Mouse (Mus musculus) lung, embryonic 15.5 days (tissue): ENCODE data around the gene Slc4a4. TPM values are rescaled to one million over a fixed set of nuclear protein-coding genes. Genes with fewer than 3 reads are reported as not detected.

ENCODE experiments used
- ATAC-seq: fragments of 200-750 bp; cut with Nextera tagmentation; 2 replicates; pipeline ENCODE4 v1.8.0; 2017; ENCODE audit warnings: moderate number of reproducible peaks, borderline replicate concordance; ENCODE audit not compliant: low FRiP score, low TSS enrichment; ENCODE audit errors: extremely low read depth
- H3K27ac ChIP-seq: fragments of 300-500 bp; sonication (generic); 2 replicates; pipeline ENCODE4 v1.5.1; 2015; ENCODE audit warnings: moderate library complexity, mild to moderate bottlenecking, inconsistent platforms
- H3K27me3 ChIP-seq: fragments of 300-500 bp; sonication (generic); 2 replicates; pipeline ENCODE4 v1.6.1; 2015; ENCODE audit warnings: inconsistent platforms
- H3K36me3 ChIP-seq: fragments of 300-500 bp; sonication (generic); 2 replicates; pipeline ENCODE4 v1.6.1; 2015; ENCODE audit warnings: inconsistent platforms
- H3K4me1 ChIP-seq: fragments of 300-500 bp; sonication (generic); 2 replicates; pipeline ENCODE4 v1.6.1; 2015; ENCODE audit warnings: inconsistent platforms
- H3K4me2 ChIP-seq: fragments of 300-500 bp; sonication (generic); 2 replicates; pipeline ENCODE4 v1.6.1; 2015; ENCODE audit warnings: inconsistent platforms, mild to moderate bottlenecking, moderate library complexity
- H3K4me3 ChIP-seq: fragments of 300-500 bp; sonication (generic); 2 replicates; pipeline ENCODE4 v1.5.1; 2015; ENCODE audit warnings: mild to moderate bottlenecking, inconsistent platforms
- H3K9ac ChIP-seq: fragments of 300-500 bp; sonication (generic); 2 replicates; pipeline ENCODE4 v1.6.1; 2015; ENCODE audit warnings: inconsistent platforms
- H3K9me3 ChIP-seq: fragments of 300-500 bp; sonication (generic); 2 replicates; pipeline ENCODE4 v1.6.1; 2016; ENCODE audit warnings: inconsistent platforms
- WGBS: fragments of 180-500 bp; shearing (Covaris S2); methylation state at CpG from one replicate; pipeline ENCODE4 v1.1.7; 2015; 5-methylcytosine and 5-hydroxymethylcytosine counted together
- polyA plus RNA-seq: library from polyadenylated mRNA; unstranded; fragments of >200 nt; fragmentation: Nextera tagmentation; extraction: Ambion mirVana; gene quantifications from 2 replicates; pipeline ENCODE4 v1.2.1, GENCODE M21; 2015

The Slc4a4 gene
- polyA plus RNA-seq, 1 experiment from 2014 or later: 5.4 TPM

DNA sequence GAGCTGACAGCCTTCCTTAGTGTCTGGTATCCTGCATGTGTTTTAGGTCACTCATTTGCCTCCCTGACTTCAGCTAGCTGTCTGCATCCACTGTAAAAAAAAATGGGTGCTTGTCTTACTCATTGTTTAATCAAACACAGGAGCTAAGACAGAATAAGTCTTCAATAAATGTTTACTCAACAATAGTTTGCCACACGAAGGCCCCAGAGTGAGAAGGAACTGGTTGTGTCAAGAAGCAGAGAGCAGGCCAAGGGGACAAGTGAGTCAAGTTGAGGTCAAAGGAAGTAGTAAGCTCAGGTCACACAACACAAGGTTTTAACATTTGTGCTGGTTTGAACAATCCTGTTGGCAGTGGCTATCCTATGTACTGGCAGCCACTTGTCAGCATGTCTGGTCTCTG is 324.4 kb downstream of the Slc4a4 start:
- Histone ChIP-seq H3K4me3 (no peak overlapping the region), H3K27me3 (no peaks in the 10 kb centered on the region), H3K36me3 (no peaks in the 10 kb centered on the region), H3K4me2 (no peak overlapping the region), H3K4me1 (no peaks in the 10 kb centered on the region), H3K27ac (no peak overlapping the region), H3K9me3 (no peaks in the 10 kb centered on the region), H3K9ac (no peak overlapping the region)
- no peak for ATAC-seq
- 14% methylated on average over 1 of the region's 1 CpGs for WGBS

DNA sequence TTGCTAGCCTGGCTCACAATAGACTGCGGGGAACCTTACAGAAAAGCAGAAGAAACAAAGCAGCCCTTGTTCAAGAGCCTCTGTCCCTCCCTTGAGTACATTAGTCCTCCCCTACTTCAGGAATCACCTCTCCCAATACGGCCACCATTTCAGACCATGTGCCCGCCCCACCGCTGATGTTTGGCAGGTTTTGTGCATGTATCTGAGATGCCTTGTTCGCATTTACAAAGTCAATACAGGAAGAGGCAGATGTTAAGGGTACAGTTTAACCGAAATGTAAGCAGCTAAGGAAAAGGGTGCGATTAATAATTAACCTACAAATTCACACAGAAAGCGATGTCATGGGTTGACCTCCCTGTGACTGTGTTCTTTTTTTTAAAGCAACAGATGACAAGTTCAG is 331.6 kb downstream of the Slc4a4 start:
- H3K27ac ChIP-seq: peak overlapping the region; percentile 74
- WGBS: 57% methylated on average over 8 of the region's 8 CpGs

DNA sequence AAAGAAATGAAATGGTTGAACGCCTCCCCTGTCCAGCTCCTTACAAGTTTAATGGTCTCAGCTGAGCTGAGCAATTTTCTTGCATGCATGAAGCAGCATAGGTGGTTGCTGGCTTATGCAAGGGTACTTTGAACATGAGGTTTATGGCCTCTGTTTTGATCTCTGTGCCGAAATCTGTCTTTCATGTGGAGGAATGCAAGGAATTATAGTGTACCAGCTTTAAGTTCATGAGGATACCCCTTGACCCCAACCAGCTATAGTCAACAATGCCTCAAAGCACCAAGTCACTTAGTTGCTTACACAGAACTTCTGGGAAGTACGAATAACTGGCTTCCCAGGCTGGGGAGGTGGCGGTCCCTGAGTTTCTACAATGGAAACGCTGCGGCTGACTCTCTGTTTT is 332.1 kb downstream of the Slc4a4 start:
- Histone ChIP-seq H3K4me2 (no peak overlapping the region), H3K9me3 (no peaks in the 10 kb centered on the region), H3K36me3 (no peaks in the 10 kb centered on the region), H3K27ac (peak overlapping the region; percentile 74), H3K4me1 (peaks cover 10% of the 10 kb centered on the region; the same call in 1 of the 2 replicates), H3K27me3 (no peaks in the 10 kb centered on the region), H3K4me3 (no peak overlapping the region), H3K9ac (no peak overlapping the region)
- 49% methylated on average over 6 of the region's 6 CpGs for WGBS
- ATAC-seq: no peak

More for the DNA sequence above, 331.6 kb downstream of the Slc4a4 start:
- no peaks in the 10 kb centered on the region for H3K36me3 ChIP-seq
- peaks cover 10% of the 10 kb centered on the region; the same call in 1 of the 2 replicates for H3K4me1 ChIP-seq
- peak; percentile 64; the same call in 1 of the 2 replicates for ATAC-seq
- no peak overlapping the region for H3K4me3 ChIP-seq
- H3K9me3 ChIP-seq: no peaks in the 10 kb centered on the region
- H3K9ac ChIP-seq: no peak overlapping the region
- H3K27me3 ChIP-seq: no peaks in the 10 kb centered on the region
- no peak overlapping the region for H3K4me2 ChIP-seq

DNA sequence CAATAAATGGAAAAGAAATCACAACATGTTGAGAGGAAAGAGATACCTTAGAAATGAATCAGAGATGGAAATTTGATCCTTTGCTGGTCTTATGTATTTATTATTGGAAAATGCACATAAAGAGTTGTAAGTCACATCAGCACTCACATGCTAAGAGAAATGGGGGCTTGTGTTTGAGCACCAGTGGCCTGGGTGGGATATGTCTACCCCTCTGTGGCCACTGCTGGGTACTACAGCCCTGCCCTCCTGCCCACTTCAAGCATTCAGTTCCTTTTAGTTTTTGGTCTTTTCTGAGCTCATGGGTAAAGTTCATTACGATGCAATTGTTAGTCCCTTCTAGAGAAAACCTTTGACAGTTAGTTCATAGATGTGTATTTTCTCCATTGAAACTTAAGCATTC is 335.0 kb downstream of the Slc4a4 start:
- no peaks in the 10 kb centered on the region for H3K36me3 ChIP-seq
- H3K9me3 ChIP-seq: no peaks in the 10 kb centered on the region
- no peak for ATAC-seq
- H3K4me1 ChIP-seq: peaks cover 10% of the 10 kb centered on the region; the same call in 1 of the 2 replicates
- H3K9ac ChIP-seq: no peak overlapping the region
- 49% methylated on average over 1 of the region's 1 CpGs for WGBS
- H3K27me3 ChIP-seq: no peaks in the 10 kb centered on the region
- H3K4me3 ChIP-seq: no peak overlapping the region
- no peak overlapping the region for H3K27ac ChIP-seq
- H3K4me2 ChIP-seq: no peak overlapping the region

DNA sequence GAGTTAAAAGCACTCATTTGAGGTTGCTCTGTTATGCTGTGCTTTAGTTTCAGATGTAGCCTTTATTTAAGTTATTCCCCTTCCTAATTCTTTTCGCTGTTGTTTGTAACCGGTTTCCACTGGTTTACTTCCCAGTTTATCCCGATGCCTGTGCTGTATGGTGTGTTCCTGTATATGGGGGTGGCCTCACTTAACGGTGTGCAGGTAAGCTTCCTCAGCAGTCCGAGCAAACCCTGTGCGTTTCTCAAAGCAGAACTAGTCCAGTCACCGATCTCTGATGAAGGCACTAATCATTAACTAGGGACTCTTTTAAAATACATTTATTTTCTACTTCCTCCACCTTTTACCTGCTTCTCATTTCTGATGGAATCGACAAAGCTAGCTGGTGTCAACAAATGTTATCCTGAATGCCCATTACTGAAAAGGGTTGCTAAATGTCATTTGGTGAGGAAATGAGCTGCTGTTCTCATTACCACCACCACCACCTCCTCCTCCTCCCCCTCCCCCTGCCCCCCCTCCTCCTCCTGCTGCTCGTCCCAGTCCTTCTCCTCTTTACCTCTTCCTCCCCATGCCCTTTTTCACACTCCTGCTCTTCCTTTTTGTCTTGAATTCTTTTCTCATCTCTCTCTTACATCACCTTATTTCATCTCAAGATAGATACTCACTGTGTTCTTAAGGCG is 336.6 kb downstream of the Slc4a4 start:
- Histone ChIP-seq H3K27me3 (no peaks in the 10 kb centered on the region), H3K36me3 (no peaks in the 10 kb centered on the region), H3K9ac (no peak overlapping the region), H3K4me1 (peaks cover 10% of the 10 kb centered on the region; the same call in 1 of the 2 replicates), H3K9me3 (no peaks in the 10 kb centered on the region), H3K4me3 (no peak overlapping the region), H3K27ac (no peak overlapping the region), H3K4me2 (no peak overlapping the region)
- WGBS: 42% methylated on average over 10 of the region's 10 CpGs
- no peak for ATAC-seq

DNA sequence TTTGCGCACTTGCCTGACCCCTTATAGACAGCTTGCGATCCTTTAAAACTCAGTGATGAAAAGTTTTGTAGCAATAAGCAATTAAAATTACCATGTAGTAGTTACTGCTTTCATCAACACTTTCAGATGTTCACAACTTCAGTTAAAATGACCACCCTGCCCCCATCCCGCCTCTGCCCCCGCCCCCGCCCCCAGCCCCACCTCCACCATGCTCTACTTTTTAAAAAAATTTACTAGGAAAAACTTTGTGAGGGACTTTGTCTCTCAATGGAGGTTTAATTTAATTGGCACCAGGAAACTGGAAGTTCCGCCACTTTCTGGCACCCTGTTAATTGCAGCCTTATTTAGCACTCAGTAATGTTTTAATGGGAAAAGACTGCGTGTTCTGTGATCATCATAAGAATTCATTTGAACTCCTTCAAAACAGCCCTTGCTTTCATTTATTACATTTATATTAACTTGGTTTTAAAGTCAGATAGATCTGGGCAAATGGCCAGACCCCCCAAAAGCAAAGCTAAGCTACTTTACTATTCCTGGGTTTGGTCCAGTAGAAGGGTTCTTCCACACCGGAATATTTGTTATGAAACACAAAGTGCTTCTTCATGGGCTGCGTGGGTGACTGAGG is 337.2 kb downstream of the Slc4a4 start:
- H3K27ac ChIP-seq: no peak overlapping the region
- H3K4me1 ChIP-seq: peaks cover 7% of the 10 kb centered on the region; the same call in 1 of the 2 replicates
- H3K27me3 ChIP-seq: no peaks in the 10 kb centered on the region
- H3K9me3 ChIP-seq: no peaks in the 10 kb centered on the region
- ATAC-seq: no peak
- no peak overlapping the region for H3K9ac ChIP-seq
- H3K36me3 ChIP-seq: no peaks in the 10 kb centered on the region
- no peak overlapping the region for H3K4me2 ChIP-seq
- H3K4me3 ChIP-seq: no peak overlapping the region
- WGBS: 59% methylated on average over 9 of the region's 9 CpGs

DNA sequence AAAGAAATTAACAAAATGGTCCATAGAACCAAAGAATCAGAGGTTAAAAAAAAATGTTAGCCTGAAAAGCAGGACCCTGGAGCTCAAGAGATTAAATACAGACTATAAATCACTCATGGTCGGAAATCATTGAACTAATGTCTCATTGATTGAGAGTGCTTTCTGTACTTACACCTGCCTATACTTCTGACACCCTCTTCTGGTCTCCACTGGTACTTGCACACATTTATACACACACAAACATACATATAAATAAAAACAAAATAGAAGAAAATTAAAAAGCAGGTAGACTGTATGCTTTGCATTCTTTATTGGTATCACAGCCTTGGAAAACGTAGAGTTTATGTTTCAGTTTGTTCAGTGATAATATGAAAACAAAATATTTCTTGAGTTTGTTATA is 341.3 kb downstream of the Slc4a4 start:
- Histone ChIP-seq H3K4me3 (no peak overlapping the region), H3K27ac (no peak overlapping the region), H3K9ac (no peak overlapping the region), H3K4me1 (0 out of 2 replicates have a peak, but pooled peaks cover 4% of the 10 kb centered on the region), H3K4me2 (no peak overlapping the region), H3K9me3 (no peaks in the 10 kb centered on the region), H3K36me3 (no peaks in the 10 kb centered on the region), H3K27me3 (no peaks in the 10 kb centered on the region)
- 71% methylated on average over 2 of the region's 2 CpGs for WGBS
- no peak for ATAC-seq

DNA sequence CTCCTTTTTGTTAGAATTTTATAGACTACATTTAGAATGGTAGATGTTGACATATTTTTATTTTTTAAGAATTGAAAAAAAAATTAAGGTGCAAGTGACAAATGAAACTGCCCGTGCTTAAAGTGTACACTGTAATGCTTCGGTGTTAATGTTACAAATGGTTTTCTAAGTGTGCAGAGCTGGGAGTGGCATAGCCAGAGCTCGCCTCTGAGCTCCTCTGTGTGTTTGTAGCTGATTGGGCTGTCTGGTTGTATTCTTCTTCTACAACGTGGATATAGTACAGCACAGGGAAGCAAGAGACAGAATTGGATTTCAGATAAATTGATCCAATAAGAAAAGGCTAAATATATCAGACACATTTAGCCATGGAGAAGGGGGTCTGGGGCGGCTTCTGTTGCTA is 343.0 kb downstream of the Slc4a4 start:
- ATAC-seq: no peak
- H3K27me3 ChIP-seq: no peaks in the 10 kb centered on the region
- H3K4me2 ChIP-seq: no peak overlapping the region
- WGBS: 55% methylated on average over 5 of the region's 5 CpGs
- no peak overlapping the region for H3K27ac ChIP-seq
- H3K9me3 ChIP-seq: no peaks in the 10 kb centered on the region
- H3K9ac ChIP-seq: no peak overlapping the region
- no peaks in the 10 kb centered on the region for H3K36me3 ChIP-seq
- no peak overlapping the region for H3K4me3 ChIP-seq
- H3K4me1 ChIP-seq: no peaks in the 10 kb centered on the region

DNA sequence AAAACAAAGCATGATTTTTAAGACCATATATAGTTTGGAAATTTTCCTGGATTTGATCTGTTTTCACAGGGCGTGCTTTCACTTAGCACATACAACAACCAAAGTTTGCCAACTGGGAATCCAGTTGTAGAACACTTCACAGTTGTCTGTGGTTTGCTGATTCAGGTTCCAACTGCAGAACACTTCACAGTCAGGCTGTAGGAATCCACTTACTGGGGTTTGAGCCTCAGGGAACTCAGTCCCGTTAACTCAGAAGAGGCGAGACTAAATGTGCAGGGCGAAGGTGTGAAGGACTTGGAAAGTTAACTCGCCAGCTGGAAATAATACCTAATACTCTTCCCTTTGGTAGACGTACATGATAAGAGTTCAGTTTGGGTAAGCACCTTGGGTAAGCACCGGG is 345.7 kb downstream of the Slc4a4 start:
- no peak for ATAC-seq
- Histone ChIP-seq H3K36me3 (no peaks in the 10 kb centered on the region), H3K4me2 (no peak overlapping the region), H3K27me3 (no peaks in the 10 kb centered on the region), H3K9me3 (no peaks in the 10 kb centered on the region), H3K27ac (no peak overlapping the region), H3K9ac (no peak overlapping the region), H3K4me3 (no peak overlapping the region), H3K4me1 (0 out of 2 replicates have a peak, but pooled peaks cover 3% of the 10 kb centered on the region)
- WGBS: 75% methylated on average over 7 of the region's 7 CpGs

DNA sequence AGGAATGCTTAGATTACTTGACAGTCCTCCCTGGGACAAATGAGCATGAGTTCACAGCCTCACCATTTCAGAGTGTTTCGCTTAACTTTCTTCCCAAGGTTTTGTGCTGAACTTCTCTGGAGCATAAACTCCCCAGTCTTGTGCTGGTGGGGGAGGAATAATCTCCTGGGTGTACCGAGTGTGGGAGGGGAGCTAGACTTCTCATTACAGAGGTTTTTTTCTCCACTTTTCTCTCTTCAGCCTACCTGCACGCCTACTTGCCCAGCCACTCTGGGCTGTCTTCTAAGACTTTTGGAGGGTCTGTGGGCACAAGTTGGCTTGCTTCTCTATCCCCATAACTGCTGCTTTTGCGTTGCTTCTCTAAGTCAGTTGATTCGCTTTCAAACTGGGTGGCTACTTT is 365.2 kb downstream of the Slc4a4 start:
- Histone ChIP-seq H3K4me2 (no peak overlapping the region), H3K4me3 (no peak overlapping the region), H3K4me1 (no peaks in the 10 kb centered on the region), H3K27me3 (no peaks in the 10 kb centered on the region), H3K36me3 (no peaks in the 10 kb centered on the region), H3K9ac (no peak overlapping the region), H3K27ac (no peak overlapping the region), H3K9me3 (no peaks in the 10 kb centered on the region)
- WGBS: 67% methylated on average over 5 of the region's 5 CpGs
- ATAC-seq: no peak

DNA sequence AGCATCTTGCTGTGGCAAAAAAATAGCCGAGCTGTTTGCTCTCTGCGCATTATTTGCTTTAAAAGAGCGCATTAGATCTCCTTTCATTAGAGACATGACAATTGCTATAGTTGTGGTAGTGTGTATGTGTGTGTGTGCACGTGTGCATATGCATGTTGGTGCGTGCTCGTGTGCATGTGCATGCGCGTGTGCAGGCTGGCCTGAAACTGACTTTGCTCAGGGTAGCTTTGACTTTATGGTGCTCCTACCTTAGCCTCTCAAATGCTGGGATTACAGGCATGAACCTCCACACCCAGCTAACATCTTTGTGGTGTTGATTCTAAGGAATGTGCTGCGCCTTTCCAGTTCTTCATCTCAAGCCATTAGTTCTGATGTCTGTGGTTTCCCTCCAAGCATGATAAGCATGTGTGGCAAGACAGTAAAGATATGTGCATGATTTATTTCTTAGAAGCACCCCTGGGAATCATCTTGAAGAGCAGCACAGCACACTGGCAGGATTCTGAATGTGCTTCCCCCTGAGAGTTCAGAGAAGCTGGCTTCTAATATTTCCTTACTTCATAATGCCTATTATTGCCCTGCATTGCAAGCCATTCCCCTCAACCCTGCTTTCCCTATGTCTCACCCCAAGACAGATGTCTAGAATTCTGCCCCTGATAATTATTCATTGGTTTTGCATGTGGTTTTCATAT is 373.3 kb downstream of the Slc4a4 start:
- Histone ChIP-seq H3K9ac (no peak overlapping the region), H3K4me1 (no peaks in the 10 kb centered on the region), H3K27me3 (no peaks in the 10 kb centered on the region), H3K4me2 (no peak overlapping the region), H3K27ac (no peak overlapping the region), H3K4me3 (no peak overlapping the region), H3K36me3 (no peaks in the 10 kb centered on the region), H3K9me3 (no peaks in the 10 kb centered on the region)
- ATAC-seq: no peak
- 90% methylated on average over 9 of the region's 9 CpGs for WGBS

DNA sequence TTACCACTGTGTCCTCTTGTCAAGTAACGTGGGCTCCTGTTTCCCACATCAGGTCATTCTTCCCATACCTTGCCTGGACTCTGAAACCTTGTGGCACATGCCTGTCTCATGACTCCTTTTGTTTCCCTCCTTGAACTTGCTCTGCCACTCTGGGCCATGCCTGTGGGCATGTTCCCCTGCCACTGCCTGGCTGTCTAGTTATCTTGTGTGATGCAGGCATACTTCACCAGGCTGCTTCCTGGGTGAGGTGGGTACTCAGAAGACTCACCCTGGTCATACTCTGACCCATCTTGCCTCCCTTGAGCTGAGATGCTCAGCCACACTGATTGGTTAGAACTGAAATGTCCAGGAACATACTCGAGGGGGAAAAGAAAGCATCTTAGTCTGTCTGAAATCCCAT is 390.4 kb downstream of the Slc4a4 start:
- Histone ChIP-seq H3K9me3 (no peaks in the 10 kb centered on the region), H3K4me3 (no peak overlapping the region), H3K27ac (peak overlapping the region; percentile 83), H3K4me1 (peaks cover 4% of the 10 kb centered on the region), H3K27me3 (no peaks in the 10 kb centered on the region), H3K36me3 (no peaks in the 10 kb centered on the region), H3K9ac (no peak overlapping the region), H3K4me2 (no peak overlapping the region)
- ATAC-seq: 0 out of 2 replicates have a peak, but pooled peaks have one; percentile 47
- WGBS: 50% methylated on average over 2 of the region's 2 CpGs
